Mouse (Mus musculus) midbrain, embryonic 13.5 days (tissue): Measurements from ENCODE around the gene Gpr153. TPM values are rescaled to one million over a fixed set of nuclear protein-coding genes. Genes with fewer than 3 reads are reported as not detected.
A peak's percentile ranks its signal among the peaks of the same experiment; 100 is the strongest.

Experiments
- ATAC-seq: fragments of 200-750 bp; cut with Nextera tagmentation; 2 replicates; pipeline ENCODE4 v1.8.0; 2017; ENCODE audit warnings: mild to moderate bottlenecking, moderate TSS enrichment, moderate library complexity
- H3K27ac ChIP-seq: fragments of 300-500 bp; sonication (generic); 2 replicates; pipeline ENCODE4 v1.5.1; 2015; ENCODE audit warnings: inconsistent platforms, mild to moderate bottlenecking, moderate library complexity
- H3K27me3 ChIP-seq: fragments of 300-500 bp; sonication (generic); 2 replicates; pipeline ENCODE4 v1.6.1; 2015; ENCODE audit warnings: mild to moderate bottlenecking, inconsistent platforms
- H3K36me3 ChIP-seq: fragments of 300-500 bp; sonication (generic); 2 replicates; pipeline ENCODE4 v1.6.1; 2015; ENCODE audit warnings: mild to moderate bottlenecking, inconsistent platforms
- H3K4me1 ChIP-seq: fragments of 300-500 bp; sonication (generic); replicated peaks from 2 replicates; pipeline ENCODE4 v1.6.1; 2015; ENCODE audit warnings: inconsistent platforms
- H3K4me2 ChIP-seq: fragments of 300-500 bp; sonication (generic); replicated peaks from 2 replicates; pipeline ENCODE4 v1.6.1; 2015; ENCODE audit warnings: moderate library complexity, mild to moderate bottlenecking, inconsistent platforms
- H3K4me3 ChIP-seq: fragments of 300-500 bp; sonication (generic); replicated peaks from 2 replicates; pipeline ENCODE4 v1.5.1; 2015; ENCODE audit warnings: mild to moderate bottlenecking, inconsistent platforms
- H3K9ac ChIP-seq: fragments of 300-500 bp; sonication (generic); replicated peaks from 2 replicates; pipeline ENCODE4 v1.6.1; 2015; ENCODE audit warnings: mild to moderate bottlenecking, inconsistent platforms
- H3K9me3 ChIP-seq: fragments of 300-500 bp; sonication (generic); 2 replicates; pipeline ENCODE4 v1.6.1; 2016; ENCODE audit warnings: mild to moderate bottlenecking, inconsistent platforms
- WGBS: fragments of 180-500 bp; shearing (Covaris S2); methylation state at CpG from one replicate; pipeline ENCODE4 v1.1.7; 2015; 5-methylcytosine and 5-hydroxymethylcytosine counted together
- polyA plus RNA-seq: library from polyadenylated mRNA; unstranded; fragments of >200 nt; fragmentation: Nextera tagmentation; extraction: Ambion mirVana; gene quantifications from 2 replicates; pipeline ENCODE4 v1.2.1, GENCODE M21; 2015

Gene Gpr153
- polyA plus RNA-seq, 1 experiment from 2014 or later: 8.1 TPM

GRCm38 (mm10) chr4:152292102-152292765 is 18.2 kb downstream of the Gpr153 start:
- H3K9ac ChIP-seq: no peak overlapping the region; the same call in 1 of the 2 replicates
- WGBS: 4% methylated on average over 12 of the region's 12 CpGs
- ATAC-seq: no peak
- H3K36me3 ChIP-seq: no peaks in the 10 kb centered on the region
- H3K27me3 ChIP-seq: peaks cover 86% of the 10 kb centered on the region
- H3K27ac ChIP-seq: no peak overlapping the region
- H3K4me2 ChIP-seq: 0 out of 2 replicates have a peak overlapping the region, but pooled peaks have one; percentile 11
- peaks cover 66% of the 10 kb centered on the region for H3K4me1 ChIP-seq
- no peak overlapping the region for H3K4me3 ChIP-seq
- no peaks in the 10 kb centered on the region for H3K9me3 ChIP-seq

- Histone ChIP-seq H3K4me2 (no peak overlapping the region), H3K4me1 (peaks cover 68% of the 10 kb centered on the region), H3K27me3 (peaks cover 70% of the 10 kb centered on the region), H3K9me3 (no peaks in the 10 kb centered on the region), H3K27ac (no peak overlapping the region), H3K9ac (no peak overlapping the region), H3K4me3 (no peak overlapping the region), H3K36me3 (0 out of 2 replicates have a peak, but pooled peaks cover under 1% of the 10 kb centered on the region)
- WGBS: 68% methylated on average over 10 of the region's 10 CpGs
- no peak for ATAC-seq
These were observed 20.3 kb downstream of the Gpr153 start for GRCm38 (mm10) chr4:152294188-152294929.

GRCm38 (mm10) chr4:152295916-152296315 is 21.9 kb downstream of the Gpr153 start:
- Histone ChIP-seq H3K9ac (no peak overlapping the region), H3K4me3 (no peak overlapping the region), H3K4me1 (peaks cover 56% of the 10 kb centered on the region), H3K9me3 (no peaks in the 10 kb centered on the region), H3K27ac (no peak overlapping the region), H3K36me3 (peaks cover 16% of the 10 kb centered on the region), H3K4me2 (no peak overlapping the region), H3K27me3 (peaks cover 55% of the 10 kb centered on the region)
- ATAC-seq: no peak
- 48% methylated on average over 4 of the region's 4 CpGs for WGBS

- Histone ChIP-seq H3K9me3 (no peaks in the 10 kb centered on the region), H3K9ac (peak overlapping the region; percentile 37), H3K27ac (no peak overlapping the region), H3K4me1 (peaks cover 52% of the 10 kb centered on the region), H3K4me3 (peak overlapping the region; percentile 78), H3K36me3 (peaks cover 20% of the 10 kb centered on the region), H3K27me3 (peaks cover 51% of the 10 kb centered on the region), H3K4me2 (peak overlapping the region; percentile 64)
- 20% methylated on average over 8 of the region's 8 CpGs for WGBS
- ATAC-seq: no peak
These were observed 22.3 kb downstream of the Gpr153 start for GRCm38 (mm10) chr4:152296371-152296770.

GRCm38 (mm10) chr4:152296874-152297861 is 23.1 kb downstream of the Gpr153 start, which contains the start of gene Icmt:
Gene Icmt (plus strand): TSS chr4:152297227.
- peak; percentile 96 for ATAC-seq
- peaks cover 43% of the 10 kb centered on the region for H3K27me3 ChIP-seq
- peaks cover 28% of the 10 kb centered on the region for H3K36me3 ChIP-seq
- under 1% methylated on average over 99 of the region's 119 CpGs for WGBS
- H3K9me3 ChIP-seq: no peaks in the 10 kb centered on the region
- H3K27ac ChIP-seq: peak within 1 kb of the TSS; percentile 79
- H3K4me1 ChIP-seq: peaks cover 44% of the 10 kb centered on the region
- H3K4me2 ChIP-seq: peak within 1 kb of the TSS; percentile 96
- peak within 1 kb of the TSS; percentile 78 for H3K4me3 ChIP-seq
- peak within 1 kb of the TSS; percentile 93 for H3K9ac ChIP-seq

- Histone ChIP-seq H3K27me3 (peaks cover 26% of the 10 kb centered on the region), H3K4me3 (peak overlapping the region; percentile 78; the same call in 1 of the 2 replicates), H3K4me2 (peak overlapping the region; percentile 96; the same call in 1 of the 2 replicates), H3K9ac (peak overlapping the region; percentile 93; the same call in 1 of the 2 replicates), H3K4me1 (peaks cover 27% of the 10 kb centered on the region), H3K36me3 (peaks cover 43% of the 10 kb centered on the region), H3K27ac (no peak overlapping the region), H3K9me3 (no peaks in the 10 kb centered on the region)
- 80% methylated on average over 14 of the region's 14 CpGs for WGBS
- ATAC-seq: no peak
These were observed 24.8 kb downstream of the Gpr153 start for GRCm38 (mm10) chr4:152298836-152299235.

GRCm38 (mm10) chr4:152300375-152300774 is 26.3 kb downstream of the Gpr153 start:
- Histone ChIP-seq H3K4me1 (peaks cover 22% of the 10 kb centered on the region), H3K9ac (no peak overlapping the region; the same call in 1 of the 2 replicates), H3K27ac (no peak overlapping the region), H3K36me3 (peaks cover 57% of the 10 kb centered on the region), H3K4me2 (no peak overlapping the region), H3K4me3 (no peak overlapping the region), H3K9me3 (no peaks in the 10 kb centered on the region), H3K27me3 (peaks cover 11% of the 10 kb centered on the region)
- ATAC-seq: no peak
- WGBS: 91% methylated on average over 8 of the region's 8 CpGs

GRCm38 (mm10) chr4:152302012-152302411 is 28.0 kb downstream of the Gpr153 start:
- ATAC-seq: no peak

GRCm38 (mm10) chr4:152303172-152303571 is 29.1 kb downstream of the Gpr153 start:
- 95% methylated on average over 10 of the region's 10 CpGs for WGBS

More at GRCm38 (mm10) chr4:152302012-152302411, 28.0 kb downstream of the Gpr153 start:
- no peak overlapping the region for H3K4me3 ChIP-seq
- no peaks in the 10 kb centered on the region for H3K9me3 ChIP-seq
- H3K27ac ChIP-seq: no peak overlapping the region
- H3K36me3 ChIP-seq: peaks cover 69% of the 10 kb centered on the region
- no peak overlapping the region for H3K9ac ChIP-seq
- no peak overlapping the region for H3K4me2 ChIP-seq
- H3K27me3 ChIP-seq: 0 out of 2 replicates have a peak, but pooled peaks cover 4% of the 10 kb centered on the region
- H3K4me1 ChIP-seq: peaks cover 18% of the 10 kb centered on the region
- WGBS: 57% methylated on average over 11 of the region's 11 CpGs

GRCm38 (mm10) chr4:152304685-152305084 is 30.7 kb downstream of the Gpr153 start:
- peaks cover 9% of the 10 kb centered on the region for H3K27me3 ChIP-seq
- ATAC-seq: no peak
- 96% methylated on average over 6 of the region's 6 CpGs for WGBS
- no peak overlapping the region for H3K9ac ChIP-seq
- H3K4me3 ChIP-seq: no peak overlapping the region
- H3K4me2 ChIP-seq: no peak overlapping the region
- H3K9me3 ChIP-seq: no peaks in the 10 kb centered on the region
- H3K36me3 ChIP-seq: peaks cover 76% of the 10 kb centered on the region
- no peak overlapping the region for H3K27ac ChIP-seq
- no peaks in the 10 kb centered on the region for H3K4me1 ChIP-seq

More at GRCm38 (mm10) chr4:152303172-152303571, 29.1 kb downstream of the Gpr153 start:
- no peak for ATAC-seq
- Histone ChIP-seq H3K27me3 (0 out of 2 replicates have a peak, but pooled peaks cover 4% of the 10 kb centered on the region), H3K4me1 (peaks cover 12% of the 10 kb centered on the region), H3K4me2 (no peak overlapping the region), H3K9ac (no peak overlapping the region), H3K9me3 (no peaks in the 10 kb centered on the region), H3K27ac (no peak overlapping the region), H3K36me3 (peaks cover 73% of the 10 kb centered on the region), H3K4me3 (no peak overlapping the region)

- no peak overlapping the region for H3K4me3 ChIP-seq
- peaks cover 22% of the 10 kb centered on the region for H3K27me3 ChIP-seq
- WGBS: 83% methylated on average over 6 of the region's 6 CpGs
- ATAC-seq: no peak
- no peaks in the 10 kb centered on the region for H3K4me1 ChIP-seq
- no peak overlapping the region for H3K27ac ChIP-seq
- H3K4me2 ChIP-seq: no peak overlapping the region
- peaks cover 64% of the 10 kb centered on the region for H3K36me3 ChIP-seq
- H3K9me3 ChIP-seq: no peaks in the 10 kb centered on the region
- H3K9ac ChIP-seq: peak overlapping the region; percentile 28; the same call in 1 of the 2 replicates
These were observed 32.0 kb downstream of the Gpr153 start for GRCm38 (mm10) chr4:152305991-152306390.
